Comparison of ENCODE assay signal across 1 mouse cellular context in the genomic region with DNA sequence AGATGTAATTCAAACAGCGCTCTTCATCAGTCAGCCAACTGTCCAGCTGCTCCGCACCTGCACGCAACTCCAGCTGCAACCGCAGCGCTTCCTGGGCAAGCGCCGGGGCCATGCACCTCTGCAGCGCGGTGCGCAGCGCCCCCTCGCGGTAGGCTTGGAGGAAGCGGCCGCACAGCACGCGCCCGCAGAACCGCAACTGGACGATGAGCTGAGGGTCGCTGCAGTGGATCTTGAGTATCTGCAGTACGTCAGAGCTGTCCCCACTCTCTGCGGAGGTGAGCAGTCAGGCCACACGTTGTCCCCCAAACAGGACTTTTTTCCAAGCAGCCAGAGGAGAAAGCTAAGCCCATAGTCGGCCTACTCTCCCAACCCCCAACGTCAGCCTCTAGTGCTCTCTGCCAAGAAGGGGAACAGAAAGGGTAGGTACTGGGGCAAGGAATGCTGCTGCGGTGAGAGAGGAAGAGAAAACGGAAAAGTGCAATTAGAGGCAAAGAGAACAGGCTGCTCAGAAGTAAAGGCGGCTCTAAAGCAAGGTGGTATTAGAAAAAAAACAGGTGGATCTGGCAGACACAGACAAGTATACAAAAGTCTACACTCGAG.
TF ChIP-seq lines count a peak whose summit lies in the region.

No protein-coding gene starts in this region.

TF ChIP-seq in C2C12, 6 proteins besides CTCF, POLR2A, EP300 and RAD21:
- no peak for TF ChIP-seq USF1 (IDR thresholded peaks at IDR 0.05; ENCODE audit: low read depth)
- TF ChIP-seq MAX (IDR thresholded peaks at IDR 0.05), result no peak
- TF ChIP-seq CEBPB (IDR thresholded peaks at IDR 0.05; ENCODE audit: low read depth), result no peak
- TF ChIP-seq MYOD1 (IDR thresholded peaks at IDR 0.05; ENCODE audit: control insufficient read depth, insufficient read length, low read depth), result no peak
- TF ChIP-seq FOSL1 (IDR thresholded peaks at IDR 0.05; ENCODE audit: insufficient read depth, low read length, poor library complexity, severe bottlenecking), result no peak
- no peak for TF ChIP-seq MYOG (IDR thresholded peaks at IDR 0.05; ENCODE audit: control insufficient read depth, extremely low read depth, insufficient read length)
